Mouse (Mus musculus): ENCODE data around the gene Npvf. TPM values are rescaled to one million over a fixed set of nuclear protein-coding genes. Genes with fewer than 3 reads are reported as not detected.
"Not testable (repeated sequence)": the region's sequence is repeated elsewhere in the genome, so short reads cannot be mapped to it uniquely, and the experiment has no call there.

Gene Npvf
- polyA plus RNA-seq, 2 experiments from 2014 or later: not detected

DNA sequence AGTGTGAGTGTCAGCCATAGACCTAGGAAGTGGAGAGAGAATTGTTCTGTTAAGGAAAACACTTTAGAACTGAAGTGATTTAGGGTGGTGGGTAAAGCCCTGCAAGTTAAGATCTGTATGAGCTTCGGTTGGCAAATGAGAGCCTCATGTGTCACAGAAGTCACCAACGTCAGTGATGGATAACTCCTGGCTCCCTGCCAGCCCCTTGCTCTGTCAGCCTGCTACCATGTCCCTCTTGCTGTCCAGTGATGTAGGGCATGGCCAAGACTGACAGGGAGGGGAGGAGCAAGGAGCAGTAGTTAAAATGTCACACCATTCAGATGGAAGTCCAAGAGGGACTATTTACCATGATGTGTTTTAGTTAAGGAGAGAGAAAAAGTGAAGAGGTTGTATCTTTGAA, 14.6 kb downstream of the Npvf start:
- no peak for ATAC-seq

GRCm38 (mm10) chr6:50626170-50626569, 28.1 kb downstream of the Npvf start:
- ATAC-seq: not testable (repeated sequence)

DNA sequence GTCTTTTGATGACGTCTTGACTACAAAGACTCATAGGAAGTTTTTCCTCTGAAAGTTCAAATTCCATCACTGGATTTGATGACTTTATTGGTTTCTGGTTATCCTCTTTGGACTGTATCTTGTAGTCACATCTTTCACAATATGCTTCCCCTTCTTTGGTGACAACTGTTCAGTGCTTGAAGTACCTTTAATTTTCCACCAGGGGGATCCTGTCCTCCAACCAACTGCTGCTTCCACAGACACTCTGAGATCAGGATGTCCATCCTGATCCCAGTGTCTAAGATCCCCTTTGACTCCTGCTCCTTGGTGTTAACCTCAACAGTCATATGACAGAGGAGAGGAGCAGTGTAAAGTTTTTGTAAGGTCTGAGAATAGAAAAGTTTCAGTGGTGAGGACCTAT, 36.0 kb downstream of the Npvf start:
- not testable (repeated sequence) for ATAC-seq

DNA sequence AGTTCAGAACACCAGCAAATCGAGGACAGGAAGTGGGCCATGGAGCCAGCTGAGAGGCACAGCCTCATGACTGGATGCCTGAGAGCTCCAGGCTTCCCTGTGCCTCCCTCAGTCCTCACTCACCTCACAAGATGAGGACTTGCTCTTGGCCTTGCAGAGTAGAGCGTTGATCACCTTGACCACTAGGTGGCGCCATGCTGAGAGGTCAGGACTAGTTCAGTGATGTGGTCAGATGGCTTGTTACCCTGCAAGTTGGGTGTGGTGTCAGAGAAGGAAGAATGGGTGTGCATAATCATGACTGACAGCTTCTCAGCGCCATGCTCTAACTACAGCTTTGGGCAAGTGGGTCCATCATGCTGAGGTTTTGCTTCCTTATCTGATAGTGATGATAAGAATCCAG, 52.6 kb downstream of the Npvf start:
- ATAC-seq: peak; percentile 51

Other genes starting within 250 kb of the Npvf start
- 10 to 100 TPM; 26.9 to 38.2 TPM for gene Osbpl3, start 198.2 kb downstream of the Npvf start, polyA plus RNA-seq (2017; shearing (Covaris generic))
- gene Cycs, start 87.9 kb downstream of the Npvf start, polyA plus RNA-seq (2017; shearing (Covaris generic)): 10 to 100 TPM; 24.0 to 33.8 TPM
- under 1 TPM in 1 of 2 experiments, not detected in 1; 0.19 TPM for gene 4921507P07Rik, start 57.8 kb downstream of the Npvf start, polyA plus RNA-seq (2017; shearing (Covaris generic))